In the genomic region with DNA sequence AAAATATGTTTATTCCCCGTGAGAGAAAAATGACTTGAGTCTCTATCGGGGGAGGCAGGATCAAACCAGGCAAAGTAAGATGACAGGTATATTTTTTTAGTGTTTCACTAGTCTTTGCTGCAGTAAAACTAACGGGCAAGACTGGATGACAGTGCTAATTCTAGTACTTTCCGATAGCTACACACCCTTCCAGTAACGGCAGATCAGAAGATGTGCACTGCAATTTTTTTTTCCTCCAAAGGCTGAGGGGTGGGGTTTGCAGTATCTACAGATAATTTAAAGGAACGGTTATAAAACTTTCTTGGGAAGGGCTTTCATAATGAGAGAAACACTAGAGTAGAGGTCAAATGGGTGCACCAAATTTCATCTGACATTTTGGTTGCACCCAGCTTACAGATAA, we compare ENCODE assay signal across 9 mouse cellular contexts. TPM values are rescaled to one million over a fixed set of nuclear protein-coding genes. Genes with fewer than 3 reads are reported as not detected.
A peak's percentile ranks its signal among the peaks of the same experiment; 100 is the strongest.
DNase-seq lines count a peak whose midpoint lies in the region.
"Had no signal": no experiment of that assay in that cellular context is flagged by ENCODE, and none has a peak within 500 bp of the region (broad histone marks: within the 10 kb centered on the region; RNA-seq: fewer than 3 reads in every experiment).

No protein-coding gene starts in this region.

- peak overlapping the region; percentile 78 for H3K27ac ChIP-seq in midbrain, embryonic 10.5 days (replicated peaks)

- DNase-seq in cerebellum, adult 8-10 months: peak; percentile 37
- no peak for DNase-seq in cerebellum, postnatal 4 days (ENCODE audit: low spot score in 2 of 2)
- DNase-seq in right cerebral cortex, adult 2 months (ENCODE audit: low spot score in 2 of 2): peak; percentile 8 to 26
- no peak for DNase-seq in right cerebral cortex, postnatal 25 days
- DNase-seq in midbrain, embryonic 10.5 days (ENCODE audit: low spot score): no peak
- DNase-seq in right cerebral cortex, postnatal 36 days (ENCODE audit: low spot score in 2 of 2): no peak
- no peak for DNase-seq in MN1 (ENCODE audit: low spot score)
- DNase-seq in spleen, postnatal 10 days (ENCODE audit: low spot score in 2 of 2): no peak
- DNase-seq: kidney, adult 9 months had no signal

- peak overlapping the region; percentile 39 for H3K4me3 ChIP-seq in midbrain, embryonic 10.5 days

- 62% methylated on average over 6 of the region's 6 CpGs for WGBS in midbrain, embryonic 10.5 days

- H3K27me3 ChIP-seq in midbrain, embryonic 10.5 days (ENCODE audit: low read depth, poor library complexity, severe bottlenecking): no peaks in the 10 kb centered on the region

- peaks cover 31% of the 10 kb centered on the region for H3K4me1 ChIP-seq in midbrain, embryonic 10.5 days

- H3K9me3 ChIP-seq in midbrain, embryonic 10.5 days (replicated peaks): no peaks in the 10 kb centered on the region

- H3K36me3 ChIP-seq in midbrain, embryonic 10.5 days: no peaks in the 10 kb centered on the region

RNA-seq across cellular contexts. Expression of a gene that starts 0.9 kb away (rescaled TPM):
- 1.7 and 2.2 TPM in 2 replicates for polyA plus RNA-seq in midbrain, embryonic 10.5 days (2016; fragmentation: Nextera tagmentation; extraction: Ambion mirVana)

Comparison
In these comparisons a context has a peak if more than half of its experiments do, and no peak if none do; other contexts are left out.
1. DNase-seq: peak in cerebellum, adult 8-10 months (single experiment) and right cerebral cortex, adult 2 months (2 of 2); none in cerebellum, postnatal 4 days (0 of 2), right cerebral cortex, postnatal 25 days (single experiment), midbrain, embryonic 10.5 days (single experiment), right cerebral cortex, postnatal 36 days (0 of 2), MN1 (single experiment) and spleen, postnatal 10 days (0 of 2).